Mouse (Mus musculus): Measurements from ENCODE around the gene Cntnap5a.

DNA sequence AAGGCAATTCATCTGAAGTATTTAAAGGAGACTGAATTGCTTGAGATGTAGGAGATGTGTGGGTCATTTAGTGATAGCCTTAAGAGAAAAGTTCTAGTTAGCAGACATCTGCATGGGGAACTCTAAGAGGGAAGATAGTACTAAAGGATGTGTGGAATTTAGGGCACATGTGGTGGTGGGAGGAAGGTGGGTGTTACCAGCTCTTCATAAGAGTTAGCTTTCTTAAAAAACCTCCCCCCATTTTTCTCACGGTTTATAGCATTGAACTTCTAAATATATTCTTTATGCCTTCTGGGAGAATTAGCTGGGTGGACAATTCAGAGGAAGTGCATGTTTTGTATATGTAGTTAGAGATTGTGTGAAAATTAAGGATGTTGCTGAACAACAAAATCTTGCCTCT, 725.3 kb downstream of the Cntnap5a start:
- TF ChIP-seq POLR2A (IDR thresholded peaks at IDR 0.05; ENCODE audit: borderline replicate concordance, extremely low read depth, insufficient read depth, insufficient read length, poor library complexity, severe bottlenecking) (no peak), CTCF (IDR thresholded peaks at IDR 0.05; ENCODE audit: borderline replicate concordance, extremely low read depth, insufficient read depth, insufficient read length) (no peak)
